Mouse (Mus musculus) thymus, adult 2 months (tissue): Measurements from ENCODE around the gene Mcm5.

Source experiments
- CTCF ChIP-seq: fragments of 200-500 bp; IDR thresholded peaks from 2 replicates; pipeline ENCODE4 v1.5.1; 2012; ENCODE audit warnings: mild to moderate bottlenecking, control low read depth, low read length, moderate library complexity, borderline replicate concordance; ENCODE audit not compliant: control insufficient read depth, poor library complexity, insufficient read depth; ENCODE audit errors: extremely low read depth
- POLR2A ChIP-seq: fragments of 200-500 bp; IDR thresholded peaks from 2 replicates; pipeline ENCODE4 v1.6.1; 2012; ENCODE audit warnings: mild to moderate bottlenecking, low read length, control low read depth, moderate library complexity; ENCODE audit not compliant: control insufficient read depth, poor library complexity, insufficient read depth; ENCODE audit errors: extremely low read depth

DNA sequence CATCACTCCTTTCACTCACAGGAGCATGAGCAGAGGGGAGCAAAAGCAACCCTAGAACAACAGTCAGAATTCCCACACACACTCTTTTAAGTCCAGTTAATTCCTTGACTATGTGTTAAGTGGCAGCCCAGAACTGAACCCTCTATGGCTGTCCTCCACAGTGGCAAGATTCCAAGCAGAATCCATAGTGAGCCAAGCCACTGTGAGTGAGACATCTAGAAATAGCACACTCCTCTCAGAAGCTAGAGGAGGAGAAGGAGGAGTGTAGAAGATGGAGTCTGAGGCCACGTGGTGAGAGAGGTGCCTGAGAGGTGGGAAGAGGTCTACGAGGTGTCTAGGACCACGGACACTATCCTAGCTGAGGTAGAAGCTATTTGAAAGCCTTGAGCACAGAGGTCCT is 44.6 kb upstream of the Mcm5 start:
- TF ChIP-seq CTCF (no peak), POLR2A (no peak)
